ENCODE assay signal across 31 mouse cellular contexts in the genomic region with DNA sequence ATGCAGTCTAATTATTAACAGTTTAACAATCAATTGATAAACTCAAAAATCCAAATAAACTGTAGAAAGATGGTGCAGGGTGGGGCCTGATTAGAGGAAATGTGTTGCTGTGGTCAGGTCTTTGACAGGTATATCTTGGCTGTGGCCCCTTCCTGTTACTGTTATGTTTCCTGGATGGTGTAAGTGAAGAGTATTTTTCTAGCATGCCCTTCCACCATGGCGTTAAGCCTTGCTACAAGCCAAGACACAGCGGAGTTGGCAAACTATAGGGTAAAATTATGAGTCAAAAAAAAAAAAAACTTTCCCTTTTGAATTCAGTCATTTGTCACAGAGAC.
DNase-seq lines count a peak whose midpoint lies in the region; ATAC-seq and TF ChIP-seq lines count a peak whose summit lies in the region.
"Had no signal": no experiment of that assay in that cellular context is flagged by ENCODE, and none has a peak within 500 bp of the region (broad histone marks: within the 10 kb centered on the region; RNA-seq: fewer than 3 reads in every experiment).

No protein-coding gene starts in this region.

- intact Hi-C loops in gastrocnemius, adult 2 months (cut with DNase I): no loop called here

- no peak overlapping the region for H3K4me3 ChIP-seq in gastrocnemius, adult 2 months
- H3K4me3 ChIP-seq: embryonic facial prominence, embryonic 10.5 days; embryonic facial prominence, embryonic 15.5 days; forebrain, embryonic 12.5 days; heart, embryonic 13.5 days; liver, embryonic 13.5 days; neural tube, embryonic 15.5 days had no signal

- H3K27ac ChIP-seq in gastrocnemius, adult 2 months: peak overlapping the region; percentile 50; the same call in 1 of the 2 replicates
- H3K27ac ChIP-seq: embryonic facial prominence, embryonic 10.5 days; embryonic facial prominence, embryonic 15.5 days; forebrain, embryonic 12.5 days; heart, embryonic 13.5 days; liver, embryonic 13.5 days; macrophage; neural tube, embryonic 15.5 days had no signal

- peak; percentile 77 for ATAC-seq in megakaryocyte, adult 5-6 weeks (ENCODE audit: poor library complexity, severe bottlenecking)
- ATAC-seq: forebrain, postnatal 0 days; hindbrain, embryonic 16.5 days; intestine, embryonic 16.5 days had no signal

- TF ChIP-seq CTCF in gastrocnemius, adult 2 months (IDR thresholded peaks at IDR 0.05): no peak

- no peak for DNase-seq in gastrocnemius, adult 2 months
- no peak for DNase-seq in gastrocnemius, postnatal 4 days (ENCODE audit: low spot score in 2 of 2)
- peak; percentile 79 for DNase-seq in 416B (ENCODE audit: low read depth)
- peak; percentile 18 for DNase-seq in T-cell, adult 2 months (ENCODE audit: low spot score)
- DNase-seq in frontal cortex, postnatal 36 days (ENCODE audit: low spot score in 2 of 2): no peak
- no peak for DNase-seq in thymus, adult 18-20 months
- DNase-seq in cerebellum, postnatal 14 days: no peak
- DNase-seq: adrenal gland, postnatal 14 days; cerebellum, adult 18-20 months; cerebellum, postnatal 10 days; forebrain, postnatal 0 days; gastrocnemius, postnatal 14 days; heart, postnatal 14 days; kidney, adult 8-10 months; kidney, postnatal 10 days; layer of hippocampus, postnatal 36 days; left cerebral cortex, postnatal 4 days; liver, embryonic 13.5 days; lung, adult 18-20 months; lung, postnatal 10 days; right cerebral cortex, postnatal 14 days; thymus, postnatal 4 days had no signal

Comparison
In these comparisons a context has a peak if more than half of its experiments do, and no peak if none do; other contexts are left out.
1. DNase-seq: peak in 416B (single experiment) and T-cell, adult 2 months (single experiment); none in gastrocnemius, adult 2 months (single experiment), gastrocnemius, postnatal 4 days (0 of 2), frontal cortex, postnatal 36 days (0 of 2), thymus, adult 18-20 months (0 of 2) and cerebellum, postnatal 14 days (0 of 2).